Mouse (Mus musculus) adrenal gland, postnatal 36 days (tissue): ENCODE results near the gene Orai1. TPM values are rescaled to one million over a fixed set of nuclear protein-coding genes. Genes with fewer than 3 reads are reported as not detected.
A peak's percentile ranks its signal among the peaks of the same experiment; 100 is the strongest.
"Not testable (repeated sequence)": the region's sequence is repeated elsewhere in the genome, so short reads cannot be mapped to it uniquely, and the experiment has no call there.

Source experiments
- DNase-seq, 2 experiments: peaks; one replicate each; pipeline ENCODE4 v3.0.0; 2021; ENCODE audit warnings: mixed read lengths in 1 of 2
- long read RNA-seq, 2 experiments: library from polyadenylated mRNA; stranded (forward); transcript quantifications; one replicate each; pipeline ENCODE4 v2.0.0; 2021; ENCODE audit warnings: borderline sequencing depth in 2 of 2
- total RNA-seq, 2 experiments: library from RNA; stranded (reverse); gene quantifications; 2 replicates each; pipeline ENCODE4 v1.2.3; 2021

Gene Orai1
- 10 to 100 TPM in 1 of 2 experiments, 1 to 10 TPM in 1; 9.2 to 12.3 TPM for total RNA-seq
- long read RNA-seq, experiment 1, transcript Orai1-202 (2 exons, 1,875 nt): major isoform, 36 of 40 reads
- long read RNA-seq, experiment 1, partial matches to known transcripts: 0 of 40 reads
- long read RNA-seq, experiment 1, other reads (novel, unspliced or antisense): 2 of 40 reads
- long read RNA-seq, experiment 2, transcript Orai1-202 (2 exons, 1,875 nt): major isoform, 10 of 12 reads
- long read RNA-seq, experiment 2, partial matches to known transcripts: 0 of 12 reads
- long read RNA-seq, experiment 2, other reads (novel, unspliced or antisense): 2 of 12 reads

- peak; percentile 98 for DNase-seq
Observed at GRCm38 (mm10) chr5:123014753-123015701, at the start of gene Orai1. Orai1 (plus strand) TSS chr5:123015074.

- DNase-seq: no peak
Observed at GRCm38 (mm10) chr5:122965427-122965826, 49.4 kb upstream of the Orai1 start.

GRCm38 (mm10) chr5:122968322-122968721 lies 46.6 kb upstream of the Orai1 start:
- peak; percentile 73 to 86 for DNase-seq

- no peak for DNase-seq
Observed at GRCm38 (mm10) chr5:122970056-122970455, 44.8 kb upstream of the Orai1 start.

- DNase-seq: no peak
Observed at GRCm38 (mm10) chr5:122971438-122971837, 43.4 kb upstream of the Orai1 start.

- no peak for DNase-seq
Observed at GRCm38 (mm10) chr5:122972116-122972515, 42.8 kb upstream of the Orai1 start.

GRCm38 (mm10) chr5:122974701-122975100 lies 40.2 kb upstream of the Orai1 start:
- not testable (repeated sequence) for DNase-seq

GRCm38 (mm10) chr5:122978970-122979369 lies 35.9 kb upstream of the Orai1 start:
- no peak for DNase-seq

GRCm38 (mm10) chr5:122984483-122984882 lies 30.4 kb upstream of the Orai1 start:
- no peak for DNase-seq

GRCm38 (mm10) chr5:122985276-122985675 lies 29.6 kb upstream of the Orai1 start:
- no peak for DNase-seq

- DNase-seq: no peak
Observed at GRCm38 (mm10) chr5:122986091-122986493, 28.8 kb upstream of the Orai1 start.

- DNase-seq: peak; percentile 40 to 60
Observed at GRCm38 (mm10) chr5:122987211-122988020, 27.5 kb upstream of the Orai1 start.

GRCm38 (mm10) chr5:122988021-122988751 lies 26.7 kb upstream of the Orai1 start:
- DNase-seq: peak; percentile 50 to 69

- peak; percentile 77 to 84 for DNase-seq
Observed at GRCm38 (mm10) chr5:122989001-122989525, 25.8 kb upstream of the Orai1 start.

GRCm38 (mm10) chr5:122989551-122990330 lies 25.1 kb upstream of the Orai1 start, which contains the start of gene Kdm2b:
Kdm2b (minus strand) TSS chr5:122989823.
- peak; percentile 7 to 52 for DNase-seq

GRCm38 (mm10) chr5:122990411-122991160 lies 24.3 kb upstream of the Orai1 start:
- DNase-seq: no peak

GRCm38 (mm10) chr5:122991350-122992004 lies 23.4 kb upstream of the Orai1 start:
- DNase-seq: no peak

- DNase-seq: no peak
Observed at GRCm38 (mm10) chr5:122993811-122994210, 21.1 kb upstream of the Orai1 start.

- peak; percentile 89 to 90 for DNase-seq
Observed at GRCm38 (mm10) chr5:122994303-122994846, 20.5 kb upstream of the Orai1 start.
